In genomic region chr17:46725731-46726645, GRCm38 (mm10) we compare ENCODE assay signal across 19 mouse cellular contexts. TPM values are rescaled to one million over a fixed set of nuclear protein-coding genes. Genes with fewer than 3 reads are reported as not detected.
DNase-seq lines count a peak whose midpoint lies in the region; ATAC-seq and TF ChIP-seq lines count a peak whose summit lies in the region.
"Had no signal": no experiment of that assay in that cellular context is flagged by ENCODE, and none has a peak within 500 bp of the region (broad histone marks: within the 10 kb centered on the region; RNA-seq: fewer than 3 reads in every experiment).

No protein-coding gene starts in this region.

- 0 out of 2 replicates have a peak, but pooled peaks have one; percentile 4 for ATAC-seq in midbrain, embryonic 11.5 days (ENCODE audit: low FRiP score)
- no peak for ATAC-seq in midbrain, embryonic 15.5 days (replicated peaks)
- ATAC-seq: forebrain, embryonic 15.5 days had no signal

- no peaks in the 10 kb centered on the region for H3K36me3 ChIP-seq in midbrain, embryonic 11.5 days (ENCODE audit: control insufficient read depth, insufficient read depth, low read length)
- H3K36me3 ChIP-seq in midbrain, embryonic 15.5 days (replicated peaks) = peaks cover 14% of the 10 kb centered on the region; the same call in 1 of the 2 replicates
- H3K36me3 ChIP-seq in myocyte (ENCODE audit: control insufficient read depth, insufficient read depth) = no peaks in the 10 kb centered on the region
- H3K36me3 ChIP-seq: heart, embryonic 15.5 days had no signal

- H3K9me3 ChIP-seq in midbrain, embryonic 11.5 days (ENCODE audit: control insufficient read depth, low read length) = no peaks in the 10 kb centered on the region
- no peaks in the 10 kb centered on the region for H3K9me3 ChIP-seq in midbrain, embryonic 15.5 days
- H3K9me3 ChIP-seq: embryonic facial prominence, embryonic 10.5 days; forebrain, embryonic 15.5 days; heart, embryonic 15.5 days; megakaryocyte, embryonic 14.5 days had no signal

- no peak overlapping the region for H3K9ac ChIP-seq in midbrain, embryonic 11.5 days (ENCODE audit: low read length)
- no peak overlapping the region for H3K9ac ChIP-seq in midbrain, embryonic 15.5 days
- H3K9ac ChIP-seq: forebrain, embryonic 15.5 days had no signal

- H3K27me3 ChIP-seq in midbrain, embryonic 11.5 days (ENCODE audit: control insufficient read depth, insufficient read depth, low read length) = peaks cover 3% of the 10 kb centered on the region
- H3K27me3 ChIP-seq in midbrain, embryonic 15.5 days (replicated peaks) = peaks cover 7% of the 10 kb centered on the region
- H3K27me3 ChIP-seq in myocyte (ENCODE audit: control insufficient read depth, insufficient read depth, insufficient read length) = no peaks in the 10 kb centered on the region

- H3K4me2 ChIP-seq in midbrain, embryonic 11.5 days = no peak overlapping the region
- no peak overlapping the region for H3K4me2 ChIP-seq in midbrain, embryonic 15.5 days
- H3K4me2 ChIP-seq in myocyte (ENCODE audit: low read depth) = no peak overlapping the region
- H3K4me2 ChIP-seq: forebrain, embryonic 15.5 days; heart, embryonic 15.5 days had no signal

- no peak overlapping the region for H3K4me3 ChIP-seq in midbrain, embryonic 11.5 days (ENCODE audit: low read depth, low read length)
- no peak overlapping the region for H3K4me3 ChIP-seq in midbrain, embryonic 15.5 days
- no peak overlapping the region for H3K4me3 ChIP-seq in myocyte
- H3K4me3 ChIP-seq: embryonic facial prominence, embryonic 10.5 days; erythroblast, embryonic 14.5 days; forebrain, embryonic 15.5 days; heart, embryonic 15.5 days; megakaryocyte, embryonic 14.5 days had no signal

- H3ac ChIP-seq in myocyte (ENCODE audit: control insufficient read depth, insufficient read length) = no peak overlapping the region

- no peak overlapping the region for H3K27ac ChIP-seq in midbrain, embryonic 11.5 days (ENCODE audit: low read depth, low read length)
- H3K27ac ChIP-seq in midbrain, embryonic 15.5 days = no peak overlapping the region
- H3K27ac ChIP-seq: forebrain, embryonic 15.5 days; heart, embryonic 15.5 days; stomach, postnatal 0 days had no signal

- WGBS in midbrain, embryonic 11.5 days = 94% methylated on average over 26 of the region's 26 CpGs
- 94% methylated on average over 26 of the region's 26 CpGs for WGBS in midbrain, embryonic 15.5 days

- peak; percentile 45 for DNase-seq in adrenal gland, postnatal 10 days
- DNase-seq in adrenal gland, postnatal 25 days = no peak
- DNase-seq in midbrain, embryonic 11.5 days (ENCODE audit: low spot score, missing footprints) = peak; percentile 82
- peak; percentile 91 for DNase-seq in cerebellum, adult 9-11 months
- no peak for DNase-seq in urinary bladder, postnatal 4 days (ENCODE audit: low spot score in 2 of 2)
- DNase-seq in thymus, postnatal 14 days = no peak
- DNase-seq: layer of hippocampus, postnatal 36 days; lung, postnatal 14 days had no signal

- no peaks in the 10 kb centered on the region for H3K4me1 ChIP-seq in midbrain, embryonic 11.5 days (ENCODE audit: control insufficient read depth, insufficient read depth, low read length)
- no peaks in the 10 kb centered on the region for H3K4me1 ChIP-seq in midbrain, embryonic 15.5 days

- no peak for TF ChIP-seq POLR2A in myocyte (IDR thresholded peaks at IDR 0.05; ENCODE audit: insufficient read length, low read depth)

- H3K79me2 ChIP-seq in myocyte (ENCODE audit: control insufficient read depth, insufficient read depth) = no peaks in the 10 kb centered on the region

TF ChIP-seq in myocyte, 11 proteins besides CTCF, POLR2A, EP300 and RAD21:
- TF ChIP-seq POLR2AphosphoS2 (IDR thresholded peaks at IDR 0.05; ENCODE audit: insufficient read length, low read depth) (peak; percentile 25), USF1 (IDR thresholded peaks at IDR 0.05; ENCODE audit: low read depth) (no peak)
TF ChIP-seq in myocyte: peak in this region for 1.

RNA-seq across cellular contexts. Expression of gene Gnmt, which starts 3.0 kb away (rescaled TPM):
- 10 to 100 TPM; 18.0 to 54.7 TPM for total RNA-seq in adrenal gland, postnatal 10 days (2021)
- 0.61 and 12.4 TPM in 2 replicates for total RNA-seq in adrenal gland, postnatal 25 days (2021)
- polyA plus RNA-seq in midbrain, embryonic 11.5 days (2014; fragmentation: Nextera tagmentation; extraction: Ambion mirVana) = 0.37 and 0.82 TPM in 2 replicates
- polyA plus RNA-seq in midbrain, embryonic 15.5 days (2015; fragmentation: Nextera tagmentation; extraction: Ambion mirVana) = 0.65 and 1.3 TPM in 2 replicates
- 0.11 TPM for polyA plus RNA-seq in myocyte (2012; fragmentation: generic; extraction: Trizol)
- total RNA-seq: hematopoietic stem cell, adult 5-6 weeks; layer of hippocampus, postnatal 36 days had no signal

RNA-seq across cellular contexts. Expression of gene Pex6, which starts 14.7 kb away (rescaled TPM):
- total RNA-seq in adrenal gland, postnatal 10 days (2021) = 10 to 100 TPM; 67.8 to 81.8 TPM
- total RNA-seq in adrenal gland, postnatal 25 days (2021) = 60.6 and 68.6 TPM in 2 replicates
- 12.8 and 16.5 TPM in 2 replicates for polyA plus RNA-seq in midbrain, embryonic 11.5 days (2014; fragmentation: Nextera tagmentation; extraction: Ambion mirVana)
- polyA plus RNA-seq in midbrain, embryonic 15.5 days (2015; fragmentation: Nextera tagmentation; extraction: Ambion mirVana) = 28.2 and 31.9 TPM in 2 replicates
- polyA plus RNA-seq in myocyte (2012; fragmentation: generic; extraction: Trizol) = 29.6 TPM

RNA-seq across cellular contexts. Expression of gene Ppp2r5d, which starts 21.1 kb away (rescaled TPM):
- total RNA-seq in adrenal gland, postnatal 10 days (2021) = 10 to 100 TPM; 43.7 to 49.7 TPM
- 44.9 and 47.2 TPM in 2 replicates for total RNA-seq in adrenal gland, postnatal 25 days (2021)
- polyA plus RNA-seq in midbrain, embryonic 11.5 days (2014; fragmentation: Nextera tagmentation; extraction: Ambion mirVana) = 106 and 110 TPM in 2 replicates
- 103 and 112 TPM in 2 replicates for polyA plus RNA-seq in midbrain, embryonic 15.5 days (2015; fragmentation: Nextera tagmentation; extraction: Ambion mirVana)
- 79.6 TPM for polyA plus RNA-seq in myocyte (2012; fragmentation: generic; extraction: Trizol)

RNA-seq across cellular contexts. Expression of gene Cnpy3, which starts 26.0 kb away (rescaled TPM):
- total RNA-seq in adrenal gland, postnatal 10 days (2021) = 10 to 100 TPM; 42.2 to 46.5 TPM
- 50.0 and 64.6 TPM in 2 replicates for total RNA-seq in adrenal gland, postnatal 25 days (2021)
- polyA plus RNA-seq in midbrain, embryonic 11.5 days (2014; fragmentation: Nextera tagmentation; extraction: Ambion mirVana) = 49.8 and 56.3 TPM in 2 replicates
- polyA plus RNA-seq in midbrain, embryonic 15.5 days (2015; fragmentation: Nextera tagmentation; extraction: Ambion mirVana) = 67.1 and 68.2 TPM in 2 replicates
- polyA plus RNA-seq in myocyte (2012; fragmentation: generic; extraction: Trizol) = 35.8 TPM

RNA-seq across cellular contexts. Expression of gene Ptcra, which starts 37.5 kb away (rescaled TPM):
- not detected for total RNA-seq in adrenal gland, postnatal 10 days (2021)
- not detected in 2 replicates for total RNA-seq in adrenal gland, postnatal 25 days (2021)
- 0.48 and 0.70 TPM in 2 replicates for polyA plus RNA-seq in midbrain, embryonic 11.5 days (2014; fragmentation: Nextera tagmentation; extraction: Ambion mirVana)
- 0.18 and 0.39 TPM in 2 replicates for polyA plus RNA-seq in midbrain, embryonic 15.5 days (2015; fragmentation: Nextera tagmentation; extraction: Ambion mirVana)
- 0.06 TPM for polyA plus RNA-seq in myocyte (2012; fragmentation: generic; extraction: Trizol)
- total RNA-seq: gastrocnemius, adult 18-20 months; hematopoietic stem cell, adult 5-6 weeks had no signal
- polyA plus RNA-seq: erythroblast, embryonic 14.5 days; large intestine, adult 2 months had no signal

Comparison
In these comparisons a context has a peak if more than half of its experiments do, and no peak if none do; other contexts are left out.
1. DNase-seq: peak in adrenal gland, postnatal 10 days (single experiment), midbrain, embryonic 11.5 days (single experiment) and cerebellum, adult 9-11 months (single experiment); none in adrenal gland, postnatal 25 days (single experiment), urinary bladder, postnatal 4 days (0 of 2) and thymus, postnatal 14 days (single experiment).